Mouse (Mus musculus) urinary bladder, postnatal 36 days (tissue): ENCODE data around the gene Arl4d.
A peak's percentile ranks its signal among the peaks of the same experiment; 100 is the strongest.
"Not testable (repeated sequence)": the region's sequence is repeated elsewhere in the genome, so short reads cannot be mapped to it uniquely, and the experiment has no call there.

Experiments used
- DNase-seq, 2 experiments: peaks; one replicate each; pipeline ENCODE4 v3.0.0; 2022; ENCODE audit warnings: low spot score in 2 of 2, mixed read lengths in 1 of 2

Gene Arl4d

GRCm38 (mm10) chr11:101645411-101646282, 19.7 kb upstream of the Arl4d start:
- peak; percentile 49 to 61 for DNase-seq

- DNase-seq = not testable (repeated sequence)
Measured at GRCm38 (mm10) chr11:101646283-101646794, 19.0 kb upstream of the Arl4d start.

GRCm38 (mm10) chr11:101647093-101647492, 18.2 kb upstream of the Arl4d start:
- not testable (repeated sequence) for DNase-seq

DNA sequence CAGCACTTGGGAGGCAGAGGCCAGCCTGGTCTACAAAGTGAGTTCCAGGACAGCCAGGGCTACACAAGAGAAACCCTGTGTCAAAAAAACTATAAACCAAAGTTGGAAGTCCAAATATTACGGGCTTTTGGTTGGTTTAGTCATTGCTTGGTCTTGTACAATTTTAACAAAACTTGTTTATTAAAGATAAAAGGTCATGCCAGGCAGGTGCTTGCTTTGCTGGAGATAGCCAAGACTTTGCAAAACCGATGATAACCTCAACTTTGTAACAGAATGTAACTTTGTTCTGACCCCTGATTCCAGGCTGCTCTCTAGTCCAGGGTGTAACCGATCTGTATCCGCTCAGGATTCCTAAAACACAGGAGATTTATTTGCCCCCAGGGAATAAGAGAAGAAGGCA, 9.0 kb upstream of the Arl4d start:
- DNase-seq = no peak

GRCm38 (mm10) chr11:101657528-101657885, 7.8 kb upstream of the Arl4d start:
- DNase-seq = no peak

GRCm38 (mm10) chr11:101657886-101658750, 7.2 kb upstream of the Arl4d start:
- DNase-seq = peak; percentile 74 to 79

GRCm38 (mm10) chr11:101658751-101659558, 6.4 kb upstream of the Arl4d start:
- DNase-seq = peak; percentile 46 to 51

DNA sequence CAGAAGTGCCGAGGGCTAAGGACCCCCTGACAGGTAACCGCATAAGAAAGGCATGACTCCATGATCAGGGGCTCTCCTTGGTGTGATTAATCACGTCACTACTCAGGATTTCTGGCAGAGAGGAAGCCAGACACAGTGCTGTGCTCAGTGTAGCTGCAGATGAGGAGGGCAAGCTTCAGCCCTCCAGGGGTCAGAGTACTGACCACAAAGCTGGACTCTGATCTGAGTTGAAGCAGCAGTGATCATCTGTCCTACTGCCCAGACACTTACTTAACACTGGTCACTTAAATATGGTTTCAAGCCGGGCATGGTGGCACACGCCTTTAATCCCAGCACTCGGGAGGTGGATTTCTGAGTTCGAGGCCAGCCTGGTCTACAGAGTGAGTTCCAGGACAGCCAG, 4.2 kb upstream of the Arl4d start:
- no peak for DNase-seq

DNA sequence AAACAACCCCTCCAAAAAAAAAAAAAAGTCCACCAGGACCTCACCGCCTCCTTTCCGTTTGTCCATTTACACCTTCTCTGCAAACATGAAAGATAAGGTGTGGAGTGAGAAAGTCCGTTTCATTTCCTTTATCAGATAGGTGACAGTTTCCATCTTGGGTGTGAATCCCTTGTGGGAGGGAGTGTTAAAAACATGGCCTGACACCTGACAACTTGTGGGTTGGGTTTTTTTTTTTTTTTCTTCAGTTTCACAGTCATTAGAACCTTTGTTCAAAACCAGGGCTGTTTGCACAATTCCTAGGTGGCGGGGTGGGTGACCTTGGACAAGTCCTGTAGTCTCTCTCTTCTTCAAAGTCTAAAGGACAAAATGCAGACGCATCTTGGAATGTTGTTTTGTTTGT, 3.6 kb upstream of the Arl4d start:
- DNase-seq = no peak

GRCm38 (mm10) chr11:101663229-101664027, 1.9 kb upstream of the Arl4d start:
- no peak for DNase-seq

- DNase-seq = no peak
Measured at GRCm38 (mm10) chr11:101665636-101665992, 273 bp downstream of the Arl4d start.

DNA sequence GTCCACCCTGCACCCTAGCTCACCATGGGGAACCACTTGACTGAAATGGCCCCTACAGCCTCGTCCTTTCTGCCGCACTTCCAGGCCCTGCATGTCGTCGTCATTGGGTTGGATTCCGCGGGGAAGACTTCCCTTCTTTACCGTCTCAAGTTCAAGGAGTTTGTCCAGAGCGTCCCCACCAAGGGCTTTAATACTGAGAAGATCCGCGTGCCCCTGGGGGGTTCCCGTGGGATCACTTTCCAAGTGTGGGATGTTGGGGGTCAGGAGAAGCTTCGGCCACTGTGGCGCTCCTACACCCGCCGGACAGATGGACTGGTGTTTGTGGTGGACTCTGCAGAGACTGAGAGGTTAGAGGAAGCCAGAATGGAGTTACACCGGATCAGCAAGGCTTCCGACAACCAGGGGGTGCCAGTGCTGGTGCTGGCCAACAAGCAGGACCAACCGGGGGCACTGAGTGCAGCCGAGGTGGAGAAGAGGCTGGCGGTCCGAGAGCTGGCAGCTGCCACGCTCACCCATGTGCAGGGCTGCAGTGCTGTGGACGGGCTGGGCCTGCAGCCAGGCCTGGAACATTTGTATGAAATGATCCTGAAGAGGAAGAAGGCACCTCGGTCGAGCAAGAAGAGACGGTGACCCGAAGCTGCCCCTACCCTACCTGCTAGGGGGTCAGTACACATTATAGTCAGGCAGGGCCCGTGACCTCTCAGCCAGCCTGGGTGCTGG, 1.4 kb downstream of the Arl4d start:
- peak in 1 of 2 experiments; percentile 13 for DNase-seq

DNA sequence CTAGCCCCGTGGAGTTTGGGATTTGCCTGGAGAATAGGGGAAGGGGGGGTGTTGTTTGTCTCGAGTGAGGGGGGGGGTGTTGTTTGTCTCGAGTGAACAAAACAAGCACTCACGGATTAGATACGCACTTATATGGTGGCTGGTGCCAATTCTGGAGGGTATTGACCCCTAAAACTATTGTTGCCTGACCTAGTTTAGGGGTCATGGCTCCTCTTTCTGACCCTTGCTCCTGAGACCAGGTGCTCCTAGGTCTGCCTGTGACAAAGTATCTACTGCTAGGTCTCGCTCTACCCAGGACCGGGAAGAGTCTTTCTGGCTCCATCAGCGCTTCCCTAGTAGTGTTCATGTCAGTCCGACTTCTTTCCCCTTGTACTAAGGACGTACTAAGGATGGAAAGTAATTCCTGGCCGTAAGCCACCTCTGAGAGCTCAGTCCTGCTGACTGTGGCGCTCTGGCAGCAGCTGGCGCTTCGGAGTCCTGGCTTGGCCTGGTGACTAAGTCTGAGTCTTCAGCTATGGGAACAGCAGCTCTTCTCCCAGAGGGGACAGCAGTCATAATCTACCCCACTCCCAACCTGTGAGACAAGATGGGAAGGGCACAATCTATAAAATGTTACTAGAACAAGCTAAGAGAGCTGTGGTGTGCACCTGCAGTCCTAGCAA, 2.7 kb downstream of the Arl4d start:
- peak in 1 of 2 experiments; percentile 50 for DNase-seq

DNA sequence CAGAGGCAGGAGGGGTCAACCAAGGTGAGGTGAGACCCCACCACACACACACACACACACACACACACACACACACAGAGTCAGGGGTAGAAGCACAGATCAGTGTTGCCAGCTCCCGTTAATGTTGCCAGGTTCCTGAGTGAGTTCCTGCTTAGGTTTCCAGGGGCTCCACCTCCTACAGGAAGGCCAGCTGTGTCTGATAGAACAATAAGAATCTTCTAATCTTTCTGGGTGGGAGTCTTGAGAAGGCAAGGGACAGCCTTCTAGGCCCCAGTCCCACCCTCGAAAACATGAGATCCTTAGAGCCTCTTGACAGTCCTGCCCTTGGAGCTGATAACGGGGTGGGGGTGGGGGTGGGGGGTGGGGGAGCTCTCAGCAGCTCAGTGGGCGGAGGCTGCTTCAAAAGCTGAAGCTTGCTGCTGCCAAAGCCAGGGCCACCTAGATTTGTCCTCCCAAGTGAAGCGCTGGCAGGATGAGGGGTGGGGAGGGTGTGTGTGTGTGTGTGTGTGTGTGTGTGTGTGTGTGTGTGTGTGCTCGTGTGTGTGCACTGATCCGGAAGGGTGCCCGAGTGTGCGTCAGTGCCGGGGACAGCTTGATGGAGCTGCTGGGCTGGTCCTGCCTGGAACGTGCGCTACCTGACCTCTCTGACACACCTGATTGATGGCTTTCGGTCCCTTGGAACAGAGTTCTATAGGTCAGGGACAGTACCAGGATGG, 3.4 kb downstream of the Arl4d start:
- peak in 1 of 2 experiments; percentile 37 for DNase-seq

GRCm38 (mm10) chr11:101670334-101670733, 5.0 kb downstream of the Arl4d start:
- DNase-seq = no peak

GRCm38 (mm10) chr11:101671255-101671654, 5.9 kb downstream of the Arl4d start:
- no peak for DNase-seq

DNA sequence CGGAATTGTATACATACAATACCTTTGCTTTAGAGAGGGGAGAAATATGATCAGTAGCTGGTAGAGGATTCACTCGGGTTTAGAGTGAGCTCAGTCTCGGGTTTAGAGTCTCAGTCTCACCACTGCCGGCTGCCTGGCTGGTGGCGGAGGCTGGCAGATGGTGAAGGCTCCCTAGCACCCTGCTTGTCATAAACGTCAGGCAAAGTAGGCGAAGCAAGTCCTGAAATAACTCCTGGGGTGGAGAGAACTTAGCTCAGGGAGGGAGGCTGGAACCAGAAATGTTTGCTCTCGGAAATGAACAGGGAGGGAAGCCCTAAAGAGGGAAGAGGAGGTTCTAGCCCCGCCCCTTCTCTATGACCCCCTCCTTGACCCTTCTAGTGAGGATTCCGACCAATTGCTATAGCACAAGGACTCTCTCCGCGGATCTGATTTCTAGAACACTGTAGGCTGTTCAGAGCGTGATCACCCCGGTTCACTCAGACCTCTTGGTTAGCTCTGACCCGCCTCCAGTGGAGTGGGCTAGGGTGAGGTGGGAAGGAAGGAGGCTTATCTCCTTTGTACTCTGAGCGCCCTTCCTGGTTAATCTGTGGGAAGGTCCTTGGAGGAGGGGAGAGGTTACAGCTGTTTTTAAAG, 7.8 kb downstream of the Arl4d start:
- DNase-seq = no peak

GRCm38 (mm10) chr11:101674106-101674505, 8.8 kb downstream of the Arl4d start:
- DNase-seq = no peak
